Mouse (Mus musculus) ovary, adult 2 months (tissue): ENCODE results near the gene Calm5. TPM values are rescaled to one million over a fixed set of nuclear protein-coding genes. Genes with fewer than 3 reads are reported as not detected.

ENCODE experiments used
- polyA plus RNA-seq: library from polyadenylated mRNA; depleted of rRNA; stranded (reverse); fragments of >200 nt; gene quantifications from 2 replicates; pipeline ENCODE4 v1.2.3, GENCODE M21; 2012; rRNA removed

Calm5 gene
- polyA plus RNA-seq, result not detected in 2 replicates

DNA sequence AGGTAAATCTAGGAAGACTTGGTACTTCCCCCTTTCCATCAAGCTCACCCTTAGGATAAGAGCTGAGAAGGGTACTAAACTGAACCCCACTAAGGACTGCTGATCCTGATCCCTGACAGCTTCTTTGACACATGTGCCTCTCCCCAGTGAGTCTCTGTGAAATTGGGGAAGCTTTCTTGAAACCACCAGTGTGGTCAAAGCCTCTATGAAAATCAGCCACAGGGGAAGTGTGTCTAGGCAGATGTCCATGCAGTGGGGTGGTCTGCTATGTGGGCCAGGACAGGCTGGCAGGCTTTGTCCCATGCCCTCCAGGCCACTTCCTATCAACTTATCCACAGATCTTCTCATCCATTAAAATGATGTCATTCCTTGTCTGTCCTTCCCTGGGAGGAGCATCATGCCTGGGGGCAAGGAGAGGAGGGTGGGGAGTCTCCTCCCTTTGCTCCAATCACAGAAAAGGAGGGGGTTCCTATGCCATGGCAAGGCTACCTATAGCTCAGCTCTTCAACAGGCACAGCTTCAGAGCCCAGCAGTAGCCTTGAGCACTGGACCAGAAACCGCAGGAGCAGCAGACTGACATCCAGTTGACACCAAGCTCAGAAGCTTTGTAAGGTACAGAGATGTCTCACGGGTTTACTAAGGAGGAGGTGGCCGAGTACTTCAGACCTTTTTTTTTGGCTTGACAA is at the start of gene Calm5:
Gene Calm5 (plus strand): TSS at position 526 of the 686 bp plus-strand sequence.

DNA sequence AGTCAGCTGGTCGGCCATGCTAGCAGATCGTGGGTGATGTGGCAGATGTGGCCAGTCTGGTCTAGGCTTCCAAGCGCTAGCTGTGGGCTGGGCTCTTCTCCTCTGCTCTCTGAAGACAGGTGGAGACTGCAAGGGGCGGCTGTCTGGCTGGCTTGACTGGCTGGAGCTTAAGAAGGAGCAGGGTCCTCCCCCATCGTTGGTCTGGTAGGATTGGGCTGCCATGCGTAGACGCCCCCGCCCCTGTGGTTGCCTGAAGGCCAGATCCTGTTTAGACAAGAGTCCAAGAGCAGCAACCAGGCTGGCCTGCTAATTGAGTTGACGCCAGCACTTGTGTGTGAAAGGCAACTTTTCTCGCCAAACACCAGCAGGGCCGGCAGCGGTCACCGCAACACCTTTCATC is 49.8 kb upstream of the Calm5 start, which contains the start of gene Calml3:
Gene Calml3 (minus strand): TSS at position 131 of the 400 bp plus-strand sequence.

DNA sequence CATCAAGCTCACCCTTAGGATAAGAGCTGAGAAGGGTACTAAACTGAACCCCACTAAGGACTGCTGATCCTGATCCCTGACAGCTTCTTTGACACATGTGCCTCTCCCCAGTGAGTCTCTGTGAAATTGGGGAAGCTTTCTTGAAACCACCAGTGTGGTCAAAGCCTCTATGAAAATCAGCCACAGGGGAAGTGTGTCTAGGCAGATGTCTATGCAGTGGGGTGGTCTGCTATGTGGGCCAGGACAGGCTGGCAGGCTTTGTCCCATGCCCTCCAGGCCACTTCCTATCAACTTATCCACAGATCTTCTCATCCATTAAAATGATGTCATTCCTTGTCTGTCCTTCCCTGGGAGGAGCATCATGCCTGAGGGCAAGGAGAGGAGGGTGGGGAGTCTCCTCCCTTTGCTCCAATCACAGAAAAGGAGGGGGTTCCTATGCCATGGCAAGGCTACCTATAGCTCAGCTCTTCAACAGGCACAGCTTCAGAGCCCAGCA is 16.6 kb upstream of the Calm5 start, which contains the start of gene Calm4:
Gene Calm4 (plus strand): TSS at position 446 of the 496 bp plus-strand sequence.

Other genes with a start within 250 kb of the Calm5 start
- 1.7 and 2.2 TPM in 2 replicates for gene Fam208b, start 243.1 kb upstream of the Calm5 start, polyA plus RNA-seq
- 15.4 and 16.6 TPM in 2 replicates for gene Asb13, start 220.1 kb upstream of the Calm5 start, polyA plus RNA-seq
- gene Calml3, start 49.9 kb upstream of the Calm5 start, polyA plus RNA-seq, result 0.83 and 1.5 TPM in 2 replicates
- not detected in 2 replicates for gene Calm4, start 16.4 kb upstream of the Calm5 start, polyA plus RNA-seq
- gene Net1, start 64.0 kb downstream of the Calm5 start, polyA plus RNA-seq, result 18.3 and 20.7 TPM in 2 replicates
- gene Tubal3, start 64.1 kb downstream of the Calm5 start, polyA plus RNA-seq, result 0.19 and 0.33 TPM in 2 replicates
- gene Ucn3, start 91.2 kb downstream of the Calm5 start, polyA plus RNA-seq, result not detected in 2 replicates
- gene Akr1c14, start 194.8 kb downstream of the Calm5 start, polyA plus RNA-seq, result 15.6 and 16.9 TPM in 2 replicates